Mouse (Mus musculus): ENCODE results near the gene Ung. TPM values are rescaled to one million over a fixed set of nuclear protein-coding genes. Genes with fewer than 3 reads are reported as not detected.
A peak's percentile ranks its signal among the peaks of the same experiment; 100 is the strongest.

Ung gene
- polyA plus RNA-seq, 1 experiment from 2014 or later: 13.2 TPM

DNA sequence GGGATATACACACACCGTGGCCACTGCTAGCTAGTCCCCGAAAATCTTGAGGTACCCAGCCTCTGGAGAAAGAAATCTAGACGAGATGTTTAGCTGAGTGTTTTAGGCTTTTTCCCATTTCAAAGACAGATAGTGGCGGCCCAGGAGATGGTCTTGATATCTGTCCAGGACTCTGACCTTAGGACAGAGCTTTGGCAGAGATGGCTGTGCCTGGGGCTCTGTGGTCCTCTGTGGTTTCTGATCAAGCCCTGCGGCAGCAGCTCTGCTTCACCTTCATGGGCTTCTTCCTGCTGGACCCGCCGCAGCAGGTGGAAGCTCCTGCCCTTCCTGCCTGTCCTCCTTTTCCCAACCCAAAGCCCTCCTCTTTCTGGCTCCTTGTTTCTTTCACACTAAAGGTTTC lies 40.2 kb downstream of the Ung start:
- POLR2A ChIA-PET: interaction anchor here (0.6 kb wide), 1 partner anchor 62 kb away, joined by 4 read pairs; no protein-coding TSS in a partner anchor
- H3K27me3 ChIP-seq: peaks cover 3% of the 10 kb centered on the region
- no peak for ATAC-seq
- no peak for DNase-seq (ENCODE audit: low read depth, low spot score)
- CTCF ChIA-PET: no interaction called here
- in situ Hi-C loops (cut with MboI; ENCODE audit: low pct_unique_long_range_greater_than_20kb): no loop called here
- TF ChIP-seq CTCF (IDR thresholded peaks at IDR 0.05): no peak

- H3K27me3 ChIP-seq: peaks cover 3% of the 10 kb centered on the region
- no peak for TF ChIP-seq CTCF (IDR thresholded peaks at IDR 0.05)
- CTCF ChIA-PET: no interaction called here
- DNase-seq (ENCODE audit: low read depth, low spot score) (no peak), ATAC-seq (no peak)
- in situ Hi-C loops (cut with MboI; ENCODE audit: low pct_unique_long_range_greater_than_20kb): no loop called here
- POLR2A ChIA-PET: no interaction called here
These were observed 42.8 kb downstream of the Ung start for GRCm38 (mm10) chr5:114172936-114173335.

DNA sequence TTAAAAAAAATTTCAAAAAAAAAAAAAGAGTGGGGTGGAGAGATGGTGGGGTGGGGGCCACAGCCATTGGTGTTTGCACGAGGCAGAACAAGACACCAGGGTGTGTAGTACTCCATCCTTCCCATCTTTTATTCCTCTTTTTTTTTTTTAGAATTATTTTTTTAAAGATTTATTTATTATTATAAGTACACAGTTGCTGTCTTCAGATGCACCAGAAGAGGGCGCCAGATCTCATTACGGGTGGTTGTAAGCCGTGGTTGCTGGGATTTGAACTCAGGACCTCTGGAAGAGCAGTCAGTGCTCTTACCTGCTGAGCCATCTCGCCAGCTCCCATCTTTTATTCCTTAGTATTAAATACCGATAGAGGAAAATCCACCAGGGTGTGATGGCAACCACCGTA lies 43.3 kb downstream of the Ung start:
- no peak for DNase-seq (ENCODE audit: low read depth, low spot score)
- POLR2A ChIA-PET: no interaction called here
- TF ChIP-seq CTCF (IDR thresholded peaks at IDR 0.05): peak; percentile 56
- CTCF ChIA-PET: no interaction called here
- no peak for ATAC-seq
- peaks cover 3% of the 10 kb centered on the region for H3K27me3 ChIP-seq
- in situ Hi-C loops (cut with MboI; ENCODE audit: low pct_unique_long_range_greater_than_20kb): no loop called here

DNA sequence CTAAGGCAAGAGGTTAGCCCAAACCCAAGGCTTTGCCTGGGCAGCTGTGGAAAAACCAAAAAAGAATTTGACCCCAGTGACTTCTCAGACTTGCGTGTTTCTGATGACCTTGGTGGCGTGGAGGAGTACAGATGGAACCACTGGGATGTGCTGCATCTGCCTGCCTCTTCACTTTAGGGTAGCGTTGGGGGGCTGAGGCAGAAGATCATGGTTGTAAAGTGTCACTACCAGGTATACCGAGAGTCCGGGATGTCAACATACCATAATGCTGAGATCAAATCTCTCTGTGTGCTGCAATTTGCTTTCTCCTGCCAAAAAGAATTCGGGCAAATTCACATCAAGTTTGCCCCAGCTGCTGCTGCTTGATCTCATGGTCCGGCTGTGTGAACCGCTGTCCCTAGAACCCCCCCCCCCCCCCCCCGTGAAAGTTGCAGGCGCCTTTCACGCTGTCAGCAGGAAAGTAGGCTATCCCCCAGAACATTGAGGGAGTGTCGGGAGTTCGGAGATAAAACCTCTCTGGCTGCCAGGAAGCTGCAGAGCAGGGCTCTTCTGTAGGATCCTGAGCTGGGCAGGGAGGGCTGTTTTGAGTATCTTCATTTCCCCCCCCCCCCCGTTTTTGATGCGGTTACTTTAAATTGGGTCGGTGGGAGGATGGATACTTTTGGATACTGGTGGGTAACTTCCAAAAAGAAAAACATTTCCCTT lies 43.8 kb downstream of the Ung start:
- no peak for TF ChIP-seq CTCF (IDR thresholded peaks at IDR 0.05)
- ATAC-seq: no peak

DNA sequence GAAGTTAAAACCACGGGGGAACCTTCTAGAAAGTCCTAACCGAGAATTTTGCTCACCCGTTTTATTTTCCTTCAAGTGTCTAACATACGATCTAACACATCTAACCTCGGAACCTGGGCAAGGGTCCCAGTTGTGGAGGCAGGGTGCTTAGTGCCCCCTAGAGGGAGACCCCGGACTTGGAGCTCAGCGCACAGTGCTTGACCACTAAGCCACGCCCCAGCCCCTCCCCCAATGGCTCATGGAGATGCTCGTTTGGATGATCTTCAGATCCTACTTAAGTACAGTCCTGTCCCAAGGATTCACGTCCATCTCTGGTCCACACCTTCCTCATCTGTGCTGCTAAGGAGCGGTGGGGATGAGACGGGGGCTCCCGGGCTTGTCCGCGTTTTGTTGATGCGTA lies 44.5 kb downstream of the Ung start:
- ChIA-PET POLR2A (interaction anchor here (0.7 kb wide), 1 partner anchor 180 kb away, joined by 4 read pairs; no protein-coding TSS in a partner anchor), CTCF (interaction anchor here (0.6 kb wide), 1 partner anchor 10 kb away, joined by 3 read pairs; no protein-coding TSS in a partner anchor)
- peaks cover 3% of the 10 kb centered on the region for H3K27me3 ChIP-seq
- in situ Hi-C loops (cut with MboI; ENCODE audit: low pct_unique_long_range_greater_than_20kb): no loop called here
- peak; percentile 32 for TF ChIP-seq CTCF (IDR thresholded peaks at IDR 0.05)
- DNase-seq (ENCODE audit: low read depth, low spot score) (no peak), ATAC-seq (no peak)

More for the DNA sequence above, 43.8 kb downstream of the Ung start:
- in situ Hi-C loops (cut with MboI; ENCODE audit: low pct_unique_long_range_greater_than_20kb): no loop called here
- CTCF ChIA-PET: no interaction called here
- H3K27me3 ChIP-seq: peaks cover 3% of the 10 kb centered on the region
- POLR2A ChIA-PET: interaction anchor here (0.7 kb wide), 2 partner anchors 134 to 180 kb away, joined by 3 to 4 read pairs; no protein-coding TSS in a partner anchor
- DNase-seq (ENCODE audit: low read depth, low spot score): no peak

DNA sequence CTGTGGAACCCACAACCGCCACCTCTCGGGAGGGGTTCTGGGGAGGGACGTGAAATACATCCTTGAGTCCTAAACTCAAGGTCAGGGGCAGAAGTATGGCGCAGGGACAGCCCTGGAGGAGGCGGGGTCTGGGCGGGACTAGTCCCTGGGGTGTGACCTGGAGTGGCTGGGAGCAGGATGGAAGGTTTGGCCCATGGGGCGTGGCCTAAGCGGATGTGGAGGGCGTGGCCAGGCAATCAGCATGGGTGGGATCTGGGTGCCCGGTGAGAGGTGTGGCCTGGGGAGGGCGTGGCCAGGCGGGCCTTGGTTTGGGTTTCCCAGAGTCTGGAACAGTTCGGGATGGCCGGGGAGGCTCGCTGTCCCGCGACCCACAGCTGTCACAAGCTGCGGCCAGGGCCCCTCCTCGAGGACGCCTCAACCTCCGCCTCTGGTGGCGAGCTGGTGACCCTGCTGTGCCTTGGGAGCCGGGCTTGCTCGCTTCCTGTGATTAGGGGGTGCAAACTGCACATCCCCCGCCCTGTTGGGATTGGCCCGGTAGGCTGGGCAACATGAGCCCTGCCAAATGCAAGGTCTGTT lies 45.5 kb downstream of the Ung start:
- in situ Hi-C loops (cut with MboI; ENCODE audit: low pct_unique_long_range_greater_than_20kb): no loop called here
- peak; percentile 85 for DNase-seq (ENCODE audit: low read depth, low spot score)

DNA sequence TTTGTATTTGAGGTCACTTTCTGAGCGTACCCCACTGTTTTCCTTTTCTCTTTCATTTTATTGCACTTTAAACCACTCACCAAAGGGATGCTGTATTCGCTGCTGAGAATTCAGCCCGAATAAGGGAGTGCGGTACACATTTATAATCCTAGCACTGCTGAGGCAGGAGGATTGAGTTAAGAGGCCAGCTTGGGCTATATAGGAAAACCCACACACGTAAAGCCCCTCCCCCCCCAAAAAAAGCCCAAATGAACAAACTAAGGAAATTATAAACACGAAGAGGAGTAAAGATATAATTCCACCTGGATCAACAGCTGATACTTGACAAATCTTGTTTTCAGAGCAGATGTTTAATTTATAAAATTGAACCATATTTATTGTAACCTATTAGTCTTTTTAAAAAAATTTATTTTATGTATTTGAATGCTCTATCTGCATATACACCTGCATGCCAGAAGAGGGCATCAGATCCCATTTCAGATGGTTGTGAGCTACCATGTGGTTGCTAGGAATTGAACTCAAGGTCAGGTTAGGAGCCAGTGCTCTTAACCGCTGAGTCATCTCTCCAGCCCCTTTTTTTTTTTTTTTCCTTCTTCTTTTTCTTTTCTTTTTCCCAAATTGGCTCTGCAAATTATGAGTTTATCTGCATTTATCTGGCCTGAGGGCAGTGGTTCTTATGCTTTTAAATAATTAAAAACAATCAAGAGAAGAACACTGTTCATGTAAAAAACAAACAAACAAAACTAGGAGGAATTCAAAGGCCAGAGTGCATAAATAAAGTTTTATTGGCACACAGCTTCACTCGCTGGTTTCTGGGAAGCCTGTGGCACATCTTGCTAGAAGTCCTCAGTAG lies 46.6 kb downstream of the Ung start:
- in situ Hi-C loops (cut with MboI; ENCODE audit: low pct_unique_long_range_greater_than_20kb): no loop called here
- ChIA-PET CTCF (interaction anchor here (0.8 to 1.9 kb wide), 3 partner anchors 9 to 133 kb away, joined by 3 to 8 read pairs (median 5); no protein-coding TSS in a partner anchor), POLR2A (interaction anchor here (0.7 kb wide), 2 partner anchors 80 to 523 kb away, joined by 3 to 5 read pairs; no protein-coding TSS in a partner anchor)
- no peaks in the 10 kb centered on the region for H3K27me3 ChIP-seq
- peak; percentile 49 for TF ChIP-seq CTCF (IDR thresholded peaks at IDR 0.05)
- ATAC-seq: no peak
- DNase-seq (ENCODE audit: low read depth, low spot score): no peak

More for the DNA sequence above, 45.5 kb downstream of the Ung start:
- POLR2A ChIA-PET: interaction anchor here (0.5 kb wide), 1 partner anchor 1111 kb away, joined by 3 read pairs; no protein-coding TSS in a partner anchor
- no peak for TF ChIP-seq CTCF (IDR thresholded peaks at IDR 0.05)
- ATAC-seq: peak; percentile 90
- H3K27me3 ChIP-seq: no peaks in the 10 kb centered on the region
- CTCF ChIA-PET: interaction anchor here (0.8 to 1.9 kb wide), 3 partner anchors 10 to 134 kb away, joined by 3 to 8 read pairs (median 5); no protein-coding TSS in a partner anchor

DNA sequence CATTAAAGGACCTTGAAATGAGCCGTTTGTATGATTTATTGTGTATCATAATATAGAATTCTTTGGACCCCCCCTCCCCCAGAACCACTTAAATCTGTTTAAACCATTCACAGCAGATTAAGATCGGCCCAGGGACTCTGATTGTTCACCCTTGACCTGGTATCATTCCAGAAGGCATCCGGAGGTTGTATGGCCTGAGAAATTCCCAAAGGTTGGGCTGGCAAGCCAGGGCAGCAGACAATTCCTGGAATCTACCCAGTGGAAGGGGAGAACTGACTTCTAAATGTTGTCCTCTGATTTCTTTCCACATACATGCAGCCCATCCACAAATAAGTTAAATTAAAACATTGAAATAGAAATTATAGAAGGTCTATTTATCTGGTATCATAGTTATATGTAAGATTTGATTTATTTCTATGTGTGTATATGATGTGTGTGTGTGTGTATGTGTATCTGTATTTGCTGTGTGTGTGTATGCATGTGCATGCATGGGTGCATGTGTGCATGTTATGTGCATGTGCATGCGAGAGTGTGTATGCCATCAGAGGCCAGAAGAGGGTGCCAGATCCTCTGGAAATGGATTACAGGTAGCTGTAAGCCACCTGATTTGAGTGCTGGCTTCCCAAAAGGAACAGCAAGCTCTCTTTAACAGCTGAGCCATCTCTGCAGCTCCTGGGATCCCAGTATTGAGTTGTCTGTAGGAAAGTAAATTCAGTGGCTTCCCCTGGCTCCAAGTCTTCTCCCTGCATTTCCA lies 48.0 kb downstream of the Ung start:
- ChIA-PET CTCF (no interaction called here), POLR2A (no interaction called here)
- TF ChIP-seq CTCF (IDR thresholded peaks at IDR 0.05): peak; percentile 37
- H3K27me3 ChIP-seq: no peaks in the 10 kb centered on the region
- DNase-seq (ENCODE audit: low read depth, low spot score) (no peak), ATAC-seq (no peak)
- in situ Hi-C loops (cut with MboI; ENCODE audit: low pct_unique_long_range_greater_than_20kb): no loop called here

DNA sequence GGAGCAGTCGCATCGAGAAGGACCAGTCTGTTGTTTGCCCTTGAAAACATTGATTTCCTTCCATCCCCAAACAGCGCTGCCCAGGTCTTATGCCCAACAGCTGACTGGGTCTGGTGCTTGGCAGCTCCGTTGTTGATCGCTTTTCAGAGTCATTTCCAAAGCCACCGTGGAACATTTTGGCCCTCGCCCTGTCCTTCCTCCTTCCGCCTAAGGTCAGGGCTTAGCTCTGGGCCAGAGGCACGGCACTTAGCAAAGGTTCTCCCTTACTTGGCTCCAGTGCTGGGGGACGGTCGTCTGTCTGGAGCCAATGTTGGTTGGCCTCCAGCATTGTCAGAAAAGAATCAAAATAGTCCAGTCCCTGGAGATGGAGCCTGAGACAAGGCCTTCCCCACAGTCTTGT lies 49.4 kb downstream of the Ung start:
- in situ Hi-C loops (cut with MboI; ENCODE audit: low pct_unique_long_range_greater_than_20kb): no loop called here

GRCm38 (mm10) chr5:114183493-114183892 lies 53.3 kb downstream of the Ung start:
- ATAC-seq (no peak), DNase-seq (ENCODE audit: low read depth, low spot score) (no peak)
- ChIA-PET POLR2A (no interaction called here), CTCF (no interaction called here)
- in situ Hi-C loops (cut with MboI; ENCODE audit: low pct_unique_long_range_greater_than_20kb): no loop called here
- no peak for TF ChIP-seq CTCF (IDR thresholded peaks at IDR 0.05)
- H3K27me3 ChIP-seq: no peaks in the 10 kb centered on the region

More for the DNA sequence above, 49.4 kb downstream of the Ung start:
- no peak for TF ChIP-seq CTCF (IDR thresholded peaks at IDR 0.05)
- CTCF ChIA-PET: no interaction called here
- DNase-seq (ENCODE audit: low read depth, low spot score) (no peak), ATAC-seq (no peak)
- no peaks in the 10 kb centered on the region for H3K27me3 ChIP-seq
- POLR2A ChIA-PET: no interaction called here
